Mouse (Mus musculus) thymus, adult 2 months (tissue): ENCODE measurements around the gene Pkd1l3.

Experiments
- CTCF ChIP-seq: fragments of 200-500 bp; IDR thresholded peaks from 2 replicates; pipeline ENCODE4 v1.5.1; 2012; ENCODE audit warnings: mild to moderate bottlenecking, control low read depth, low read length, moderate library complexity, borderline replicate concordance; ENCODE audit not compliant: control insufficient read depth, poor library complexity, insufficient read depth; ENCODE audit errors: extremely low read depth
- POLR2A ChIP-seq: fragments of 200-500 bp; IDR thresholded peaks from 2 replicates; pipeline ENCODE4 v1.6.1; 2012; ENCODE audit warnings: mild to moderate bottlenecking, low read length, control low read depth, moderate library complexity; ENCODE audit not compliant: control insufficient read depth, poor library complexity, insufficient read depth; ENCODE audit errors: extremely low read depth

GRCm38 (mm10) chr8:109571139-109571538 lies 43.2 kb upstream of the Pkd1l3 start:
- TF ChIP-seq CTCF (no peak), POLR2A (no peak)
